Mouse (Mus musculus): ENCODE data around the gene Fmo2. TPM values are rescaled to one million over a fixed set of nuclear protein-coding genes. Genes with fewer than 3 reads are reported as not detected.

Fmo2 gene
- total and polyA plus RNA-seq, 3 experiments = not detected

- H3K4me2 ChIP-seq (ENCODE audit: insufficient read depth, low read depth, poor library complexity, severe bottlenecking) = peak overlapping the region; percentile 3; the same call in 1 of the 2 replicates
- in situ Hi-C loops (cut with MboI; ENCODE audit: low pct_ligation_motif_present, low pct_unique_long_range_greater_than_20kb, low sequenced_read_pairs) (no loop called here), dilution Hi-C loops (cut with MboI; ENCODE audit: extremely low pct_ligation_motif_present, extremely low pct_unique_long_range_greater_than_20kb, low sequenced_read_pairs) (no loop called here)
- H3K27me3 ChIP-seq (replicated peaks) = no peaks in the 10 kb centered on the region
- no peaks in the 10 kb centered on the region for H3K9me3 ChIP-seq (replicated peaks; ENCODE audit: low read length)
- TF ChIP-seq ZMIZ1 (IDR thresholded peaks at IDR 0.05; ENCODE audit: low read depth, low read length) (no peak), SMC3 (IDR thresholded peaks at IDR 0.05; ENCODE audit: low read depth, low read length) (no peak), MAFK (IDR thresholded peaks at IDR 0.05; ENCODE audit: insufficient replicate concordance, low read length) (no peak), MAZ (IDR thresholded peaks at IDR 0.05; ENCODE audit: low read depth, low read length) (no peak), SIN3A (IDR thresholded peaks at IDR 0.05; ENCODE audit: low read length) (no peak), MXI1 (IDR thresholded peaks at IDR 0.05; ENCODE audit: low read depth, low read length) (no peak), CHD2 (IDR thresholded peaks at IDR 0.05; ENCODE audit: low read length) (no peak), USF1 (IDR thresholded peaks at IDR 0.05; ENCODE audit: low read depth, low read length) (no peak), RAD21 (IDR thresholded peaks at IDR 0.05; ENCODE audit: low read depth, low read length) (no peak), ZNF384 (IDR thresholded peaks at IDR 0.05; ENCODE audit: low read depth, low read length) (no peak), UBTF (IDR thresholded peaks at IDR 0.05; ENCODE audit: low read depth, low read length) (no peak), EP300 (IDR thresholded peaks at IDR 0.05; ENCODE audit: low read length) (no peak), RCOR1 (conservative IDR thresholded peaks at IDR 0.05; ENCODE audit: low read depth, low read length) (no peak), TCF12 (IDR thresholded peaks at IDR 0.05; ENCODE audit: low read depth, low read length) (no peak), CTCF (conservative IDR thresholded peaks at IDR 0.05 in 1 of 2, IDR thresholded peaks at IDR 0.05 in 1 of 2; ENCODE audit: low read depth in 2 of 2, low read length in 2 of 2) (no peak), ELF1 (IDR thresholded peaks at IDR 0.05; ENCODE audit: low read depth, low read length) (no peak), GABPA (IDR thresholded peaks at IDR 0.05; ENCODE audit: insufficient replicate concordance, low read depth, low read length) (no peak), ETS1 (conservative IDR thresholded peaks at IDR 0.05; ENCODE audit: low read depth, low read length) (no peak), BHLHE40 (IDR thresholded peaks at IDR 0.05; ENCODE audit: low read depth, low read length) (no peak)
- no peak overlapping the region for H3K9ac ChIP-seq (ENCODE audit: insufficient read depth, low read depth)
- H3K79me2 ChIP-seq (replicated peaks; ENCODE audit: control insufficient read depth, extremely low read depth, insufficient read depth, poor library complexity, severe bottlenecking) = no peaks in the 10 kb centered on the region
- DNase-seq (ENCODE audit: extremely low read depth) = no peak
- no peaks in the 10 kb centered on the region for H3K36me3 ChIP-seq (replicated peaks in 1 of 2; ENCODE audit: control insufficient read depth in 1 of 2, insufficient read depth in 1 of 2, low read length in 1 of 2)
- H3K4me3 ChIP-seq (replicated peaks in 1 of 3; ENCODE audit: low read depth in 2 of 3, low read length in 2 of 3, poor library complexity in 1 of 3) = no peak overlapping the region
- peaks cover 0 to 4% of the 10 kb centered on the region in 2 experiments; a peak in 2 of 4 replicates for H3K4me1 ChIP-seq (ENCODE audit: control insufficient read depth in 1 of 2, insufficient read depth in 2 of 2)
- H3K27ac ChIP-seq (ENCODE audit: insufficient read depth, low read depth) = no peak overlapping the region
Measured at GRCm38 (mm10) chr1:162858748-162859130, 39.8 kb downstream of the Fmo2 start.

- Histone ChIP-seq H3K27me3 (replicated peaks) (no peaks in the 10 kb centered on the region), H3K4me3 (replicated peaks in 1 of 3; ENCODE audit: low read depth in 2 of 3, low read length in 2 of 3, poor library complexity in 1 of 3) (no peak overlapping the region), H3K9ac (ENCODE audit: insufficient read depth, low read depth) (no peak overlapping the region), H3K4me1 (ENCODE audit: control insufficient read depth in 1 of 2, insufficient read depth in 2 of 2) (peaks cover 0 to 4% of the 10 kb centered on the region in 2 experiments; a peak in 2 of 4 replicates), H3K4me2 (ENCODE audit: insufficient read depth, low read depth, poor library complexity, severe bottlenecking) (no peak overlapping the region), H3K79me2 (replicated peaks; ENCODE audit: control insufficient read depth, extremely low read depth, insufficient read depth, poor library complexity, severe bottlenecking) (no peaks in the 10 kb centered on the region), H3K36me3 (replicated peaks in 1 of 2; ENCODE audit: control insufficient read depth in 1 of 2, insufficient read depth in 1 of 2, low read length in 1 of 2) (no peaks in the 10 kb centered on the region), H3K9me3 (replicated peaks; ENCODE audit: low read length) (no peaks in the 10 kb centered on the region), H3K27ac (ENCODE audit: insufficient read depth, low read depth) (no peak overlapping the region)
- dilution Hi-C loops (cut with MboI; ENCODE audit: extremely low pct_ligation_motif_present, extremely low pct_unique_long_range_greater_than_20kb, low sequenced_read_pairs) (no loop called here), in situ Hi-C loops (cut with MboI; ENCODE audit: low pct_ligation_motif_present, low pct_unique_long_range_greater_than_20kb, low sequenced_read_pairs) (no loop called here)
- DNase-seq (ENCODE audit: extremely low read depth) = no peak
- TF ChIP-seq NELFE (IDR thresholded peaks at IDR 0.05; ENCODE audit: low read depth, low read length) (no peak), RAD21 (IDR thresholded peaks at IDR 0.05; ENCODE audit: low read depth, low read length) (no peak), JUN (IDR thresholded peaks at IDR 0.05; ENCODE audit: insufficient read depth, low read depth, low read length) (no peak)
Measured at GRCm38 (mm10) chr1:162857766-162858747, 40.5 kb downstream of the Fmo2 start.

Data from CH12.LX (cell line).